Mouse (Mus musculus): ENCODE results near the gene Ccl7.

The Ccl7 gene

DNA sequence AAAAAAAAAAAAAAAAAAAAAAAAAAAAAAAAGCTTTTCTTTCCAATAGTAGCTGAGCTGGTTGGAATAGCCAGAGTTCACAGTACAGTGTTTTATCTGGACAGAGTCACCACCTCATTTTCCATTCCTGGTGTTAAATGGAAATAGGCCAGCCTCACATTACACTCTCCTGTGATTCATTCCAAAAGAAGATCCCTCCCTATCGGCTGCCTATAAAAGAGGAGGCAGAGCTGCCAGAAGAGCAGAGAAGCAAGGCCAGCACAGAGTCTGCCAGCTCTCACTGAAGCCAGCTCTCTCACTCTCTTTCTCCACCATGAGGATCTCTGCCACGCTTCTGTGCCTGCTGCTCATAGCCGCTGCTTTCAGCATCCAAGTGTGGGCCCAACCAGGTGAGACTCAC lies at the start of gene Ccl7:
Gene Ccl7 (plus strand): TSS at position 242 of the 400 bp plus-strand sequence.
- DNase-seq (ENCODE audit: low read depth, low spot score) = peak; percentile 46

DNA sequence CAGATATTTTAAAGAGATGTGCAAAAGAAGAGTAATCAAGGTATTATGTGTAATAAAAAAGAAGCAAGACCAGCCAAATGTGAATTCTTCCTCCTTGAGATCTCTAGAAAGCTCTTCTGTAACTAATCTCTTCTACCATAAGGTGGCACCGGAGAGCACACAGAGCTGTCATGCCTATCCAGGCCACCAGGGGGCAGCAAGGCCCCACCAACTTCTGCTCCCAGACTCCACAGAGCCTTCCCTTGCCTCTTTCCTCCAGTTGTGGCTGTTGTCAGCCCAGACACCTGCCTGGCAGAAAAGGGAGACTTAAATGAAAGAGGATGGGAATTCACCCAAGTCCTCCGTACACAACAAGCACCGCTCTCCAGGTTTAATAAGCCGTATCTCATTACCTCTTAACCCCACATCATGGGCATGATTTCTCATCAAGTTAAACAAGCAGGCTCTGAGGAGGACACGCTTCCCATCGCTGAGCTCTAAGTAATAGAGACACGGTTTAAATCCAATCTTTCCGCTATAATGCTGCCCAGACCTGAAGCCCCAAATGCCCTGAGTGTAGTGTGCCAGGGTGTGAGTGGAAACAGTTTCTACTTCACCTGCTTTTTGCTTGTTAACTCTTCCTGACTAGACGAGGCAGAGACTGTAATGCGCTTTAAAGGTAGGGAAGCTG lies 49.2 kb upstream of the Ccl7 start:
- DNase-seq (ENCODE audit: low read depth, low spot score) = peak; percentile 78

DNA sequence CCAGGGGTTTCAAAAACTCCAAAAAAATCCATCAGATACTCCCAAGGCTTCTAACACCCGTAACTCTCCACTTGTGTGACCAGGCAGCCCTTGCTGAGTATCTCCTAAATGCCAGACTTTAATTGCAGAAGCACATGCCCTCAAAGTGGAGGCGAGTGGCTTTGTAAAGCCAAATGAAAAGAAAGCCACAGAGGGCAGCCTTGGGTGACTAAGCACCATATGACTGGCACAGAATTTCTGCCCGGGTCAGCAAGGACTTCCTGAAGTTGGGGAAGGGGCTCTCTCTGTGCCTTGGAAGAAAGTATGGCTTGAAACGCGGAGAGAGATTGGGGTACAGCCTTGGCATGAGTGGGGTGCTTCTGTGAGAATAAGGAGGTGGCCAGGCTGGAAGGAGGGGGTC lies 48.4 kb upstream of the Ccl7 start:
- DNase-seq (ENCODE audit: low read depth, low spot score) = no peak

DNA sequence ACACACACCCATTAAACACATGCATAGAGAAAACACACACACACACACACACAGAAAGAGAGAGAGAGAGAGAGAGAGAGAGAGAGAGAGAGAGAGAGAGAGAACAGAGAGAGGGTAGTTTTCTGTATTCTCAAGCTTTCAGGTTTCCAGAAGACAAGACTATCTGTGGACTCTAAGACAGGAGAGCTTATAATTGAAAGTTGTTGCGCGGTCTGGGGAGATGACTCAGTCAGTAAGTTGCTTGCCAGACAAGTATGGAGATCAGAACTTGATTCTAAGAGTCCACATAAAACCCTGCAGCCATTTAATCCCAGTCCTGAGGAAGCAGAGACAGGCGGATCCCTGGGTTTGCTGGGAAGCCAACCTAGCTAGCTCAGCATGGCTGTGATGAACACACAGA lies 46.9 kb upstream of the Ccl7 start:
- no peak for DNase-seq (ENCODE audit: low read depth, low spot score)

DNA sequence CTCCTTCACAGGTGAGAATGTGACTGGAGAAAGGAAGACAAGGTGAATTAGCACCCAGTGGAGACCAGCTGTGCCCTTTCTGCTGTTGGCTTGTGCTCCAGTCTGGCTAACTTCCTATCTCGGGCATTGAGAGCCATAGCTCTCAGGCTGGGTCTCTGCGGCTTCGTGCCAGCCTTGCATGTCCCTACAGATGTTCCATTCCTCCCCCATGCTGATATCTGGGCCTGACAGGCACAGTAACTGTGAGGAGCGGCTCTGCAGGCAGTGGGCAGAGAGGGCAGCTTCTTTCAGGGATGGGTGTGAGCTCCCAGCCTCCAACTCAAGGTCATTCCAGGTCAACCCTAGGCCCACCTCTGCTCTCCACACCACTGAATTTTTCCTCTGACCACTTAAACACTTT lies 46.0 kb upstream of the Ccl7 start:
- no peak for DNase-seq (ENCODE audit: low read depth, low spot score)

DNA sequence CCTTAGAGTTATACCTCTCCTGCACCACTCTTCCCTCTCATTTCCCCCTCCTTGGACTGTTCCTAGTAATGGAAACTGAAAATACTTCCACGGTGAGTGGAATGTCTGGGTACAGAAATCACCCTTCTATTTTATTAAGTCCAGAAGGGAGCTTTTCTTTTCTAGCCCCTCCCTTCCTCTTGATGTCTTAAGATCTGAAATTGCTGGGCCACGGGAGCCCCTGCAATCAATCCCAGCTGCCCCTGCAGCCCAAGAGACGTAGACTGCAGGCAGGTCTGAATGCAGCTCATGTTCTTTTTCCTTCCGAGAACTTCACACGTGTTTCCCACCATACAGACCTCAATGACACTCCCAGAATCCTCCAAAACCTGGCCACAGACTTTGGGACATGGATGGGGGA lies 44.9 kb upstream of the Ccl7 start:
- DNase-seq (ENCODE audit: low read depth, low spot score) = no peak

DNA sequence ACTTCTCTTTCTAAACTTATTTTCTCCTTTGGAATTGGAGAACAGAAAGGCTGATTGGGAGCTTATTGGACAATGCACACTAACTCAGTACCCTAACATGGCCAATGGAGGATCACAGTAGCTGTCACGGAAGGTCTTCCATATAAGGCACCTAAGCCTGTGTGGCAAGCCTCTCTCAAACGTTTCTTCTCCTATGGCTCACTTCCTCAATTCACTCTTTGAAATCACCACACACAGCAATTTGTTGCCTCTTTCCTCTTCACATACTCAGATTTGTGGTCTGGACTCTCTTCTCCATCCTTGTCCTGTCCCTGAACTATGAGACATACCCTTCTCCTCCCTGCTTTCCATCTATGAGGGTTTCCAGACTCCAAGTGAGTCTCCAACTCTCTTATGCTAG lies 40.7 kb upstream of the Ccl7 start:
- DNase-seq (ENCODE audit: low read depth, low spot score) = no peak

DNA sequence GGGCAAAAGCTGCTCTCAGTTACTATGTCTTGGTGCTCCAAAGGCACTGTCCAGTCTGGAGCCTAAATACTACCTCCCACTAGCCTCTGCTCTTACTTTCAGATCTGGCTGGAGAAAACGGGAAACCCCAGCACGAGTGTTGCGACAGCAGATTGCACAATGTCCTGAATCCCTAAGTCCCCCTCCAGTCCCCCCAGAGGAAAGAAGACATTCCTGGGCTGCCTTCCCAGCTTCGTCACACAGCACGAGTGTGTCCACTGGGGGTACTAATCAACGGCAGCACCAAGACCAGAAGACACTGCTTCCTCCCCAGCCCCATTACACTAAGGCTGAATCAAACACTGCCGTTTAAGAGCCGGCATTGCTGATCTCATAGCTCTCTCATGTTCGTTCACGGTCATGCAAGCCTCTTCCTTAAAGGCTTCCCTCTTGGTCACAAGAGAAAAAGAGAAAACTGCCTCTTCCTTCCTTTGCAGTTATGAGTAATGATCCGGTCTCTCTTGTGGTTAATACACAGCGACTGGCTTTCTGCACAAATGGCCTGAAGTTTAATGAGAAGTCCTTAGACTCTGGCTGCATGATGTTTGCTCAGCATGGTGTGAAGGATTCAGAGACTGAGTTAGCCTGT lies 38.6 kb upstream of the Ccl7 start:
- peak; percentile 37 for DNase-seq (ENCODE audit: low read depth, low spot score)

DNA sequence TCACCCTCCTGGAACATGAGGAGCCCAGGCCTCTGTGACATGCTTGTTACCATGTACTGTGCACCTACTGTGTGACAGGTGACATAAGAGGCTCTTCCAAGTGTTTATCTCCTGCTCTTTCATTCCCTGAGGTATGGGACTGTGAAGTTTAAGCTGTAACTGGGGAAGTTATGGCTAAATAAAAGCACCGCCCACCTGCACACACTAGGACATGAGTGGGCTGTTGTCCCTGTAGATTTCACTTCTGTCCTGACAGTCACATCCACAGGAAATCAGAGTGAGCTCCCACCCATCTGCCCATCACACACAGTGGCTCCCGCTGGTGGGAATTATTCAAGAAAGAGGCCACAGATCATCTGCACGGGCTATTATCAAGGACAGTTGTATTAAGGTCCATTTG lies 35.4 kb upstream of the Ccl7 start:
- peak; percentile 42 for DNase-seq (ENCODE audit: low read depth, low spot score)

DNA sequence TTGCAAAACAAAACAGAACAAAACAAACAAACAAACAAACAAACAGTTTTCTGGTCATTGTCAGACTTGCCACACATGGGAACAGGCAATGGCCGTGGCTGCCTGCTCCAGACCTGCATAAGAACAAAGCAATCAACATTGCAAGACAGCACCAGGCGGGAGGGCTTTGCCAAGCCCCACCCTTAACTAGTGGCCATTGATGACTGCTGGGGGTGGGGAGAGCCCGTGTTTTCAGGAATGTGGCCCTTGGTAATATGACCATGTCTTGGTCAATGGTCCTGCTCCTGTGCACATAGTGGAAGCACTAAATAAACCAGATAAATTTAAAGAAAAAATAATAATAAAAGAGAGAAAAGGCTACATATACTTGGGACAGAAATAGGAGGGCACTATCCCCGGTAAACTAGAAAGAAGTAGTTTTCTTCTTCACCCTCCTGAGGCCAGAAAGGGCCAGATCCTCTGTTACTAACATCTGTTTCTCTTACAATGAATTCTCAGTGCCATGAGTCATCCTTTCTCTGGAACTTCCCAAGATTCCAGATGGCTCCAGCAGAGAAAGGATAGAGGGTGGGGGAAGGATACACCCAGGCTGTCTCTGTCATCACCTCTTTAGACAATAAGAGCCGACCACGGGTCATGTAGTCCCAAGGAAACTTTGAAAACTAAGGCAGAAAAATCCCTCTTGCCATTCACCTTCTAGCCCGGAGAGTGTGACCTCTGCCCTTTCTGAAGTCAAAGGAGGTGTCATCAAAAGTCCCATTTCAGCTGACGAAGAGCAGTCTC lies 33.9 kb upstream of the Ccl7 start:
- peak; percentile 53 for DNase-seq (ENCODE audit: low read depth, low spot score)

DNA sequence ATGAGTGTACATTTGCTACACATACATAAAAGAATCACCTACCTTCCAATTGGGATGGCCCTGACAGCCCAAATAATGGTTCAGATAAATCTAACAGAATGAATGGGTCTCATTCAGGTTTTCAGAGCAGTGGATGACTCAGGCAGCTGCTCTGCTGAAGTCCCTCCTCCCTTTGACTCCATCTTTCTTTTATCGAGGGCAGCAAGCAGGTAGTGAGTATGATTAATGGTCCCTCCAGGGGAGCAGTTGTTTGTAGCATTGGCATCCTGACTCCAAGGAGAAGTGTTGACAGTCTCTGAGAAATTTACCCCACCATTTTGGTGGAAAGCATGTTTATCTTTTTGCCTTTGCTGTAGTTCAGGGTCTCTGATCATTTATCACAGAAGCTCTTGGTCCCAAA lies 31.8 kb upstream of the Ccl7 start:
- no peak for DNase-seq (ENCODE audit: low read depth, low spot score)

DNA sequence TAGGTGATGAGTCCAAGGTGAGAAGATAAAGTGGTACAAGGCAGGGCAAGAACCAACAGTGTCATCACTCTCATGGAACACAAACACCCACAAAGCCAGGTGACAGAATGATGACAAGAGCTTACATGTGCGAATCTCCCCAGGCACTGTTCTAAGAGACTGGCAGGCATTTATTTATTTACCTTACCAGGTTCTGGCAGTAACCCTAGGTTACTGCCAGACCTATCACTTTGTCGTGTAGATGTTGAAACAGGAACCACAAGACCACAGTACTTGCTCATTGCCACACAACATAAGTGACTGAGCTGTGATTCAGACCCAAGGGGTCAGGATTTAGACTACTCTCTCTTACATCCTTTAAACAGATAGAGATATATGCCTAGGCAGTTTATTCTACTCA lies 30.4 kb upstream of the Ccl7 start:
- DNase-seq (ENCODE audit: low read depth, low spot score) = no peak

DNA sequence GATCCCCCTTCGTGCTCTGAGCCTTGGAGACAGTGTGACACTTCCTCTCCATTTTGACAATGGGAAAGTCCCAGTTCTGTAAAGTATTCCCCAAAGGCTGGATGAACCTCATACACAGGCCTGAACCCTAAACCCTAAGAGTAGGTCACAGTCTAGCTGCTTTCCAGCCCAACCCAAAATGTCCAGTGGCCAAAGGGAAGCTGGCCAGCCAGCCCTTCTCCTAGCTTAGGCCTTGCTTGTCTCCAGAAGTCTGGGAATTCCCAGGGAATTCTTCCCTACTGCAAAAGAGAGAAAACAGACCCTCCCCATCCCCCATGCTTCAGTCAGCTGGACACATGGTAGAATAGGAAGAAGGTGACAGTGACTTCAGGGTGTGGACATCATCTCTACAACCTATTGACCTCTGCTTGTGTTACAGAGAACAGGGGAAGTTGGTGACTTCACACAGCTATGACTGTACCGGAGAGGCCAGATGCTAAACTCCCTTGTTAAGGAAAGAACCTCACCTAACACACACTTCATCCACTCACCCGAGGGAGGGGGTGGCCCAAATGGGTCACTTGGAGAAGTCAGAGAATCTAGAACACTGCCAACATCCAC lies 29.2 kb upstream of the Ccl7 start:
- DNase-seq (ENCODE audit: low read depth, low spot score) = no peak

DNA sequence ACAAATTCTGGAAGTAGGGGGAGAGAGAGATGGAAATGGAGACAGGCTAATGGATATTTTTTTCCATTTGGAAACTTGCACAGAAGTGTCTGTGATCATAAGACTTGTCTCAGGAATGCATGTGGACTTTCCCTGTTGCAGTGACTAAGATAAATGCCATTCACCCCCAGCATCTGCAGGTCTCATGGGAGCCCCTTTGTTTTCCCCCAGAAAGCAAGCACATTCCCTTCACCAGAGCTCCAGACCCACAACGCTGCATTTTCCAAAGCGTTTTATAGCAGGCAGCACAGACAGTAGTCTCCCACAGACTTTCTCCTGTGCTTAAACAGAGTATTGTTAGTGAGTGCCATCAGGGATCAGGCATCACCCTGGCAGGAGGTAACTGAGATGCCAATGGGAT lies 26.1 kb upstream of the Ccl7 start:
- no peak for DNase-seq (ENCODE audit: low read depth, low spot score)

DNA sequence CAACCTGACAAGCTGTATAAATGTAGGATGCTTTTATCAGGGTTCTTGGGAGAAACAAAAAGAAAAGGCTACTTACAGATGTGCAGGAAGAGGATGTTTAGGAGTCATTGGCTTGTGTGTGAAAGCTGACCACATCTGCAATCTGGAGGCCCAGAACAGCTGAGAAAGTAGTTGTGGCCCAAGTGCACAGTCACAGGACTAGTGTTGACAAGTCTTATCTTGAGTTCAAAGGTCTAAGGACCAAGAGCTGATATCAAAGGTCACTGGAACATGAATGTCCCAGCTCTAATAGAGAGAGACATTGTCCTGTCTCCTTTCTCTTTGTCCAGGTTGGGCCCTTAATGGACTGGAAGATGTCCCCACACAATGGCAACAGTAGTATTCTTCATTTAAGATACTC lies 25.7 kb upstream of the Ccl7 start:
- no peak for DNase-seq (ENCODE audit: low read depth, low spot score)

DNA sequence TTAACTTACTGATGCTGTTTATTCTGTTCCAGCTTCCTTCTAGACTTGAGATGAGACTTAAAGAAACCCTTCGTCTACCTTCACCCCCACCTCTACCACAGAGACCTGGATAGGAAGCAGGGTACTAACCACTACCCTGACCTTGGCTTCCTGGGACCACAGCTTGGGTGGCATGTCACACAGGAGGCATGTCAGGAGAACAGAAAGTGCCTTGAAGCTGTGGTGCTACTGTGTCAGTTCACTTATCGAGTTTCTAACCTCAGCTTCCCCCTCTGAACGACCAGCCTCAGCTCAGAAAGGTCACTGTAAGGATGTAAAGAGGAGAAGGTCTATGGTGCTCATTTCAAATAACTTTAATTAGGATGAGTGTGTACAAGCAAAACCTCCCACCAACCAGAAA lies 24.1 kb upstream of the Ccl7 start:
- no peak for DNase-seq (ENCODE audit: low read depth, low spot score)

DNA sequence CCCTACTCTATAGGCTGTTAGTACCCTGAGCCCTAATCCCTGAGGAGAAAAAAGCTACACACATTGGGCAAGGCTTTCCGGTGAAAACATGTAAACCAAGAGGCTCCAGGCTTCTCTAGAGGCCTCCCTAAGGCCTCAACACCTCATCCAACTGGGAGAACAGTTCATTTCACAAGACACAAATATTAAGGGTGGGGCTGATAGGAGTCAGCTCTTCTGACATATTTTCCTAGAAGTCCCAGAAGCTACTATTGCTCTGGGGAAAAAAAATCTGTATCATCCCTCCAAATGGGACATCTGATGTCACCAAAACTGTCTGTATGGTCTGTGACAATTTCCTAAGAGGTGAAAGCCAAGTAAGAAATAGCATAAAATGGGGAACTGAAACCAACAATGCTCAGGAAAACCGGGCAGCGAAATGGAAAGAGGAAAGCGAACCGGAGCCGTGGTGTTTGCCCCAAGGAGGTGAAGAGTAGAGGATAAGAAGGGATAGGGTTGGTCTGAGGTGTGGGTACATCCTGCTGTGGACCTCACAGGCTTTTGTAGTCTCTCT lies 22.9 kb upstream of the Ccl7 start:
- no peak for DNase-seq (ENCODE audit: low read depth, low spot score)

DNA sequence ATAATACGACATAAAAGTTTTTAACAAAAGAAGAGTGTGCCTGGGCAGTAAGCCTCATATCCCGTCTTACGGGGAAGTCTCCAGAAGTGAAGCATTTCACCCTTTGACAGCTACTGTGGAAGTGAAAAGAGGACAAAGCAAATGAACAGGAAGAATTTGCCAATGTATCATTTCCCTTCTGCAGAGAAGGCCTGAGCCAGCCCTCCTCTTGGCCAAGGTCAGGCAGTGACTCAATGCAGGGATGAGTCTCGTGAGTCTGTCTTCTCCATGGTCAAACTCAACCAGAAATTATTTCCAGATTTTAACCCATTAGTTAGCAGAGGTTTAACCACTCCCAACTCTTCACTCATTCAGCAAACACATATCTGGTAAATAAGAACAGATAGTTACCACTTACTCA lies 21.7 kb upstream of the Ccl7 start:
- no peak for DNase-seq (ENCODE audit: low read depth, low spot score)

DNA sequence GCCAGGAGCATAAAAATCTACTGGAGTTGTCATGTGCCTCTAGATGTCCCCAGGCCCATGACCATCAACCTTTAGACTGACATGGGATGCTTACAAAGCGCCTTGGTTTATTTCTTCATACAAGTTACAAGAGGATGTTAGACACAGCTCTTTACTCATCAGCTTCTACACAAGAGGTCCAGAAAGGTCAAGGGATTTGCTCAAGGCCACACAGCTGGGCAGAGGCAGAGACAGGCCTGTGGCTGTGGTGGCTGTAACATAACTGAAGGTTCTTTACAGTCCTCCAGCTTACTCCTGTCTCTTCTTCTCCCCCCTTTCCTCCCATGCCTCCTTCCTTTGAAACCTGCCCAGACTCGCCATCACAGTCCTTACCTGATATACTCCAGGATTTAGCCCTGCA lies 15.3 kb upstream of the Ccl7 start:
- no peak for DNase-seq (ENCODE audit: low read depth, low spot score)

DNA sequence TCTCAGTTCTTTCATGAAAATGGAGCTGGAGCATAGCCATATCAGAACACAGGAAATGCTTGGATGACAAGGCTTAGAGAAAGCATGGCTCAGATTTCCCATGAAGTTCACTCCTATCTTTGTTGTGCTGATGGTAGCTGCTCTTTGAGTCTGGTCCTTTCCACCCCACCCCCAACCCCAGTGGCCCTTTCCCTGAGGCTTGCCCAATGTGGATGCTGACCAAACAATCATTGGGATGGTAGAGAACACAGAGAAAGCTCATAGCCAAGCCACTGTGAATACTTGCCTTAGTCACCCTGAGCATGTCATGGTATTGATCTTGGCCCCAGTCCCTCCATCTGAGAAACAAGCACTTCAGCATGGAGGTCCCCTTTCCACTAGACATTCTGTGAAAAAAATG lies 13.4 kb upstream of the Ccl7 start:
- DNase-seq (ENCODE audit: low read depth, low spot score) = no peak

DNA sequence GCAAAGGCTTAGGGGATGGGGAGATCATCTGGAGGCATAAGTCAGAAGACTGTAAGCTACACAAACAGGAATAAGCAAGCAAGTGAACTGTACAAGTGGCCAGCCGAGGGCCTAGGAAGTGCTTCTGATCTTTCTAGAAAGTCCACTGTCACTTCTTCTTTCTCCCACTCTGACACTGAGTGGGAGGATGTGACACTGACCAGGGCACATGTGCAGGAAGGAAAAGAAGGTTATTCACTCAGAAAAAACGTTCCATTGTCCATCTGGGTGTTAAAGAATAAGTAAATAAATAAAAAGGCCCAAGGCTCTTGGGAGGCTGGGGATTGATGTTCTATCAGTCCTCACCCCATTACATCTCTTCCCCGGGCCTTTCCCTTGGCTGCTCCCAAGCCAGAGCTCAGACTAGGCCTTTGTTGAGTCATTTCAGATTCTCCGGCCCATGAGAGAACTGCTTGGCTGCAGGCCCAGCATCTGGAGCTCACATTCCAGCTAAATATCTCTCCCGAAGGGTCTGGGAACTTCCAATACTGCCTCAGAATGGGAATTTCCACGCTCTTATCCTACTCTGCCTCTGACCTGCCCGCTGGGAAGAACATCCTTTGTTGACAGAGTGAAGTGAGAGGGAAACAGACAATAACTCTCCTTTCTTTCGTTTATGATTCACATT lies 12.7 kb upstream of the Ccl7 start:
- peak; percentile 66 for DNase-seq (ENCODE audit: low read depth, low spot score)

DNA sequence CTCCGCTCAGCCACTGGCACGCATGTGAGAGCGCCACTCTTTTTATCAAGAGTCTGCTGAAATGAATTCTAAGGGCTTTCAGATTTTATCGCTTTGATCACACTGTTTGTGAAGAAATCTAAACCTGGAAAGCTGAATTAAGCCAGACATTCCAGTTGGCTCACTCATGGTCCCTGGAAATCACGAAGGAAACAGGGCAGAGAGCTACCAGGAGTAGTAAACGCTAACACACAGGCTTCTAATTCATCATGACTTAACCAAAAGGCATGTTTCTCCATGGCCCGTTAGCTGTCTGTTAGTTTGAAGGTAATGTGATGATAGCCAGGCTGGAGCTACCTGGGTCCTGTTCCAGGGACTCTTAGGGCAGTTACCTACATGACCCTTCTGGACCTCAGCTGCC lies 11.1 kb upstream of the Ccl7 start:
- DNase-seq (ENCODE audit: low read depth, low spot score) = no peak

Measured in brain, adult 2 months (tissue).